Comparison of ENCODE assay signal across 8 mouse cellular contexts in genomic region chr11:6388726-6389413, GRCm38 (mm10). TPM values are rescaled to one million over a fixed set of nuclear protein-coding genes. Genes with fewer than 3 reads are reported as not detected.
A peak's percentile ranks its signal among the peaks of the same experiment; 100 is the strongest.
DNase-seq lines count a peak whose midpoint lies in the region; ATAC-seq and TF ChIP-seq lines count a peak whose summit lies in the region.

TSS of gene Zmiz2 (plus strand) at chr11:6389074.

- 8% methylated on average over 41 of the region's 60 CpGs for WGBS in heart, embryonic 11.5 days (ENCODE audit: insufficient replicate concordance)
- WGBS in kidney, postnatal 0 days = 8% methylated on average over 47 of the region's 60 CpGs
- 6% methylated on average over 43 of the region's 60 CpGs for WGBS in liver, embryonic 11.5 days
- 7% methylated on average over 55 of the region's 60 CpGs for WGBS in stomach, embryonic 14.5 days

- DNase-seq in B cell, adult 2 months = peak; percentile 96 to 97
- peak; percentile 96 for DNase-seq in brain, adult 2 months (ENCODE audit: low read depth, low spot score)
- DNase-seq in kidney, postnatal 0 days (ENCODE audit: low spot score) = peak; percentile 92
- DNase-seq in liver, embryonic 11.5 days (ENCODE audit: low spot score) = peak; percentile 98
- DNase-seq in naive thymus-derived CD4-positive, alpha-beta T cell, adult 2 months (ENCODE audit: low read depth) = peak; percentile 96

- peak within 1 kb of the TSS; percentile 67 for H3K4me3 ChIP-seq in heart, embryonic 11.5 days (ENCODE audit: low read depth, low read length)
- H3K4me3 ChIP-seq in kidney, postnatal 0 days (replicated peaks; ENCODE audit: low read depth, low read length) = peak within 1 kb of the TSS; percentile 74
- H3K4me3 ChIP-seq in liver, embryonic 11.5 days (ENCODE audit: low read depth, low read length) = peak within 1 kb of the TSS; percentile 86
- H3K4me3 ChIP-seq in stomach, embryonic 14.5 days (ENCODE audit: low read depth, low read length) = peak within 1 kb of the TSS; percentile 85

- H3K4me1 ChIP-seq in heart, embryonic 11.5 days (ENCODE audit: control insufficient read depth, insufficient read depth, low read length) = peaks cover 7% of the 10 kb centered on the region; the same call in 1 of the 2 replicates
- peaks cover 15% of the 10 kb centered on the region for H3K4me1 ChIP-seq in kidney, postnatal 0 days (replicated peaks; ENCODE audit: insufficient read depth, low read length)
- peaks cover 27% of the 10 kb centered on the region for H3K4me1 ChIP-seq in liver, embryonic 11.5 days (replicated peaks; ENCODE audit: control insufficient read depth, insufficient read depth, low read length)
- H3K4me1 ChIP-seq in stomach, embryonic 14.5 days (ENCODE audit: control insufficient read depth, insufficient read depth, low read length) = peaks cover 11% of the 10 kb centered on the region

- H3K9ac ChIP-seq in heart, embryonic 11.5 days (ENCODE audit: low read depth, low read length) = peak within 1 kb of the TSS; percentile 89
- H3K9ac ChIP-seq in kidney, postnatal 0 days (ENCODE audit: low read depth, low read length) = peak within 1 kb of the TSS; percentile 89
- peak within 1 kb of the TSS; percentile 77 for H3K9ac ChIP-seq in liver, embryonic 11.5 days (ENCODE audit: low read depth, low read length)
- peak within 1 kb of the TSS; percentile 84 for H3K9ac ChIP-seq in stomach, embryonic 14.5 days (replicated peaks; ENCODE audit: low read depth, low read length)

- H3K27me3 ChIP-seq in heart, embryonic 11.5 days (ENCODE audit: control insufficient read depth, insufficient read depth, low read length) = no peaks in the 10 kb centered on the region
- no peaks in the 10 kb centered on the region for H3K27me3 ChIP-seq in kidney, postnatal 0 days (ENCODE audit: insufficient read depth, low read length)
- H3K27me3 ChIP-seq in liver, embryonic 11.5 days (replicated peaks; ENCODE audit: control insufficient read depth, insufficient read depth, low read length) = no peaks in the 10 kb centered on the region
- H3K27me3 ChIP-seq in stomach, embryonic 14.5 days (ENCODE audit: control insufficient read depth, insufficient read depth, low read length) = no peaks in the 10 kb centered on the region

- H3K36me3 ChIP-seq in heart, embryonic 11.5 days (ENCODE audit: control insufficient read depth, insufficient read depth, low read length) = peaks cover under 1% of the 10 kb centered on the region; the same call in 1 of the 2 replicates
- 0 out of 2 replicates have a peak, but pooled peaks cover 1% of the 10 kb centered on the region for H3K36me3 ChIP-seq in kidney, postnatal 0 days (ENCODE audit: insufficient read depth, low read length)
- H3K36me3 ChIP-seq in liver, embryonic 11.5 days (ENCODE audit: control insufficient read depth, insufficient read depth, low read length) = peaks cover 9% of the 10 kb centered on the region; the same call in 1 of the 2 replicates
- H3K36me3 ChIP-seq in stomach, embryonic 14.5 days (ENCODE audit: control insufficient read depth, insufficient read depth, low read length) = peaks cover 7% of the 10 kb centered on the region; the same call in 1 of the 2 replicates

- ATAC-seq in erythroblast, adult 5-6 weeks (replicated peaks; ENCODE audit: low FRiP score, poor library complexity, severe bottlenecking) = peak; percentile 93
- peak; percentile 99 for ATAC-seq in heart, embryonic 11.5 days (replicated peaks; ENCODE audit: insufficient number of reproducible peaks, low FRiP score, low TSS enrichment)
- peak; percentile 99 for ATAC-seq in kidney, postnatal 0 days (replicated peaks; ENCODE audit: low FRiP score, low read depth)
- ATAC-seq in liver, embryonic 11.5 days (replicated peaks; ENCODE audit: low FRiP score) = peak; percentile 99
- ATAC-seq in stomach, embryonic 14.5 days (ENCODE audit: insufficient number of reproducible peaks, insufficient read depth, low FRiP score, low read depth) = peak; percentile 99

- H3K4me2 ChIP-seq in heart, embryonic 11.5 days = peak within 1 kb of the TSS; percentile 69
- H3K4me2 ChIP-seq in kidney, postnatal 0 days (ENCODE audit: low read length) = peak within 1 kb of the TSS; percentile 90
- peak within 1 kb of the TSS; percentile 91 for H3K4me2 ChIP-seq in liver, embryonic 11.5 days
- H3K4me2 ChIP-seq in stomach, embryonic 14.5 days (replicated peaks; ENCODE audit: low read depth, low read length) = peak within 1 kb of the TSS; percentile 51

- H3K27ac ChIP-seq in heart, embryonic 11.5 days (ENCODE audit: low read depth, low read length) = peak within 1 kb of the TSS; percentile 93
- H3K27ac ChIP-seq in kidney, postnatal 0 days = peak within 1 kb of the TSS; percentile 97
- H3K27ac ChIP-seq in liver, embryonic 11.5 days (ENCODE audit: low read depth, low read length) = peak within 1 kb of the TSS; percentile 96
- peak within 1 kb of the TSS; percentile 95 for H3K27ac ChIP-seq in stomach, embryonic 14.5 days (ENCODE audit: low read length)

- TF ChIP-seq CTCF in kidney, postnatal 0 days (IDR thresholded peaks at IDR 0.05; ENCODE audit: low read depth) = no peak

- no peaks in the 10 kb centered on the region for H3K9me3 ChIP-seq in heart, embryonic 11.5 days (replicated peaks; ENCODE audit: control insufficient read depth, low read length)
- H3K9me3 ChIP-seq in kidney, postnatal 0 days (replicated peaks; ENCODE audit: low read length) = no peaks in the 10 kb centered on the region
- no peaks in the 10 kb centered on the region for H3K9me3 ChIP-seq in liver, embryonic 11.5 days (ENCODE audit: control insufficient read depth, low read length)
- no peaks in the 10 kb centered on the region for H3K9me3 ChIP-seq in stomach, embryonic 14.5 days (ENCODE audit: control insufficient read depth, low read depth, low read length)

RNA-seq across cellular contexts. Expression of gene Zmiz2, which starts in this region (rescaled TPM):
- total RNA-seq in erythroblast, adult 5-6 weeks (2015; ENCODE audit: low replicate concordance) = 9.8 and 12.9 TPM in 2 replicates
- total RNA-seq in erythroblast, adult 5-6 weeks (2017; ENCODE audit: low replicate concordance) = 1.5 and 3.1 TPM in 2 replicates
- polyA plus RNA-seq in heart, embryonic 11.5 days (2014; fragmentation: Nextera tagmentation; extraction: Ambion mirVana) = 6.8 and 7.9 TPM in 2 replicates
- 9.9 TPM in 2 replicates for polyA plus RNA-seq in kidney, postnatal 0 days (2015; fragmentation: Nextera tagmentation; extraction: Ambion mirVana)
- polyA plus RNA-seq in liver, embryonic 11.5 days (2014; fragmentation: Nextera tagmentation; extraction: Ambion mirVana) = 11.5 and 12.7 TPM in 2 replicates
- polyA plus RNA-seq in stomach, embryonic 14.5 days (2014; fragmentation: Nextera tagmentation; extraction: Ambion mirVana) = 12.6 and 14.3 TPM in 2 replicates

Comparison
In these comparisons a context has a peak if more than half of its experiments do, and no peak if none do; other contexts are left out.
1. Peak in every context shown above with its lines: DNase-seq, ATAC-seq, H3K4me3 ChIP-seq and H3K27ac ChIP-seq.